Mouse (Mus musculus) CH12.LX (cell line): Measurements from ENCODE around the gene Tsen34. TPM values are rescaled to one million over a fixed set of nuclear protein-coding genes. Genes with fewer than 3 reads are reported as not detected.

Source experiments
- DNase-seq: peaks from one replicate; pipeline ENCODE4 v3.0.0-alpha.2; 2013; ENCODE audit errors: extremely low read depth
- H3K27ac ChIP-seq: 2 replicates; pipeline ENCODE4 v1.5.1; 2012; ENCODE audit warnings: low read depth, mild to moderate bottlenecking, control low read depth, moderate library complexity; ENCODE audit not compliant: insufficient read depth
- H3K27me3 ChIP-seq: replicated peaks from 2 replicates; pipeline ENCODE3; 2012; ENCODE audit warnings: inconsistent platforms
- H3K36me3 ChIP-seq, 2 experiments: replicated peaks in 1 of 2; 2 replicates each; pipeline versions ENCODE3 to v1.6.1; 2012; ENCODE audit warnings: inconsistent platforms in 1 of 2, low read length in 1 of 2, mild to moderate bottlenecking in 1 of 2, mixed read lengths in 1 of 2, moderate library complexity in 1 of 2; ENCODE audit not compliant: control insufficient read depth in 1 of 2, insufficient read depth in 1 of 2
- H3K4me1 ChIP-seq, 2 experiments: 2 replicates each; pipeline ENCODE4 v1.6.1; 2012; ENCODE audit warnings: inconsistent platforms in 1 of 2, moderate library complexity in 1 of 2; ENCODE audit not compliant: insufficient read depth in 2 of 2, control insufficient read depth in 1 of 2
- H3K4me2 ChIP-seq: 2 replicates; pipeline ENCODE4 v1.6.1; 2012; ENCODE audit warnings: low read depth, mild to moderate bottlenecking, control low read depth; ENCODE audit not compliant: poor library complexity, insufficient read depth, severe bottlenecking
- H3K4me3 ChIP-seq, 3 experiments: fragments of 150-350 bp in 1 of 3; sonication (generic) in 1 of 3; replicated peaks in 1 of 3; 2 replicates each; pipeline versions ENCODE3 to v1.5.1; 2011 to 2012; ENCODE audit warnings: low read depth in 2 of 3, low read length in 2 of 3, mild to moderate bottlenecking in 2 of 3, moderate library complexity in 2 of 3, control low read depth in 1 of 3, improper control_type of control experiment in 1 of 3, inconsistent platforms in 1 of 3, mixed read lengths in 1 of 3; ENCODE audit not compliant: poor library complexity in 1 of 3
- H3K79me2 ChIP-seq: replicated peaks from 2 replicates; pipeline ENCODE4 v1.6.1; 2012; ENCODE audit warnings: mild to moderate bottlenecking, moderate library complexity; ENCODE audit not compliant: control insufficient read depth, poor library complexity, insufficient read depth, severe bottlenecking; ENCODE audit errors: extremely low read depth
- H3K9ac ChIP-seq: 2 replicates; pipeline ENCODE4 v1.6.1; 2012; ENCODE audit warnings: low read depth, mild to moderate bottlenecking, control low read depth, moderate library complexity; ENCODE audit not compliant: insufficient read depth
- H3K9me3 ChIP-seq: replicated peaks from 2 replicates; pipeline ENCODE3; 2012; ENCODE audit warnings: low read length, inconsistent platforms, mixed read lengths
- CHD2 ChIP-seq: IDR thresholded peaks from 2 replicates; pipeline ENCODE4 v1.6.1; 2011; ENCODE audit warnings: low read length, improper control_type of control experiment
- E2F4 ChIP-seq: IDR thresholded peaks from 2 replicates; pipeline ENCODE4 v1.6.1; 2011; ENCODE audit warnings: low read depth, low read length, improper control_type of control experiment; ENCODE audit not compliant: insufficient replicate concordance
- ELF1 ChIP-seq: IDR thresholded peaks from 2 replicates; pipeline ENCODE4 v1.6.1; 2014; ENCODE audit warnings: low read depth, mild to moderate bottlenecking, inconsistent platforms, low read length, improper control_type of control experiment
- ETS1 ChIP-seq: conservative IDR thresholded peaks from 2 replicates; pipeline ENCODE4 v1.6.1; 2012; ENCODE audit warnings: low read depth, mild to moderate bottlenecking, inconsistent platforms, low read length, improper control_type of control experiment, moderate library complexity
- GABPA ChIP-seq: IDR thresholded peaks from 2 replicates; pipeline ENCODE4 v1.6.1; 2012; ENCODE audit warnings: low read depth, low read length, improper control_type of control experiment, inconsistent platforms; ENCODE audit not compliant: insufficient replicate concordance
- HCFC1 ChIP-seq: IDR thresholded peaks from 2 replicates; pipeline ENCODE4 v1.6.1; 2012; ENCODE audit warnings: low read depth, mild to moderate bottlenecking, inconsistent platforms, low read length, improper control_type of control experiment
- IRF4 ChIP-seq: IDR thresholded peaks from 2 replicates; pipeline ENCODE4 v1.6.1; 2014; ENCODE audit warnings: low read depth, mild to moderate bottlenecking, inconsistent platforms, low read length, improper control_type of control experiment
- JUN ChIP-seq: IDR thresholded peaks from 2 replicates; pipeline ENCODE4 v1.6.1; 2011; ENCODE audit warnings: low read depth, mild to moderate bottlenecking, low read length, improper control_type of control experiment, moderate library complexity; ENCODE audit not compliant: insufficient read depth
- JUND ChIP-seq: conservative IDR thresholded peaks from 2 replicates; pipeline ENCODE4 v1.6.1; 2011; ENCODE audit warnings: low read depth, low read length, improper control_type of control experiment
- MAFK ChIP-seq: IDR thresholded peaks from 2 replicates; pipeline ENCODE4 v1.6.1; 2011; ENCODE audit warnings: low read length, improper control_type of control experiment; ENCODE audit not compliant: insufficient replicate concordance
- MXI1 ChIP-seq: IDR thresholded peaks from 2 replicates; pipeline ENCODE4 v1.6.1; 2011; ENCODE audit warnings: mild to moderate bottlenecking, low read depth, low read length, improper control_type of control experiment
- NELFE ChIP-seq: IDR thresholded peaks from 2 replicates; pipeline ENCODE4 v1.6.1; 2011; ENCODE audit warnings: low read depth, low read length, improper control_type of control experiment
- NRF1 ChIP-seq: IDR thresholded peaks from 2 replicates; pipeline ENCODE4 v1.6.1; 2014; ENCODE audit warnings: low read depth, mild to moderate bottlenecking, inconsistent platforms, low read length, improper control_type of control experiment, moderate library complexity
- PAX5 ChIP-seq: IDR thresholded peaks from 2 replicates; pipeline ENCODE4 v1.6.1; 2012; ENCODE audit warnings: low read length, inconsistent platforms, mixed read lengths
- POLR2A ChIP-seq: IDR thresholded peaks from 2 replicates; pipeline ENCODE4 v1.6.1; 2011; ENCODE audit warnings: low read depth, mild to moderate bottlenecking, improper control_type of control experiment, low read length
- RAD21 ChIP-seq: IDR thresholded peaks from 2 replicates; pipeline ENCODE4 v1.6.1; 2011; ENCODE audit warnings: low read depth, mild to moderate bottlenecking, low read length, improper control_type of control experiment, moderate library complexity
- SMC3 ChIP-seq: IDR thresholded peaks from 2 replicates; pipeline ENCODE4 v1.6.1; 2011; ENCODE audit warnings: low read depth, low read length, improper control_type of control experiment
- TBP ChIP-seq: conservative IDR thresholded peaks from 2 replicates; pipeline ENCODE4 v1.6.1; 2011; ENCODE audit warnings: low read depth, low read length, improper control_type of control experiment
- TCF12 ChIP-seq: IDR thresholded peaks from 2 replicates; pipeline ENCODE4 v1.6.1; 2014; ENCODE audit warnings: low read depth, mild to moderate bottlenecking, inconsistent platforms, low read length, improper control_type of control experiment
- UBTF ChIP-seq: IDR thresholded peaks from 2 replicates; pipeline ENCODE4 v1.6.1; 2012; ENCODE audit warnings: low read depth, mild to moderate bottlenecking, inconsistent platforms, low read length, improper control_type of control experiment, moderate library complexity
- USF1 ChIP-seq: IDR thresholded peaks from 2 replicates; pipeline ENCODE4 v1.6.1; 2014; ENCODE audit warnings: low read depth, mild to moderate bottlenecking, inconsistent platforms, low read length, improper control_type of control experiment
- USF2 ChIP-seq: conservative IDR thresholded peaks from 2 replicates; pipeline ENCODE4 v1.6.1; 2011; ENCODE audit warnings: low read depth, low read length, improper control_type of control experiment
- ZC3H11A ChIP-seq: IDR thresholded peaks from 2 replicates; pipeline ENCODE4 v1.6.1; 2012; ENCODE audit warnings: low read depth, mild to moderate bottlenecking, inconsistent platforms, low read length, improper control_type of control experiment
- dilution Hi-C: fragments of 300-500 bp; cut with MboI; formaldehyde crosslinking; loops from 2 replicates; pipeline ENCODE4 v1.14.3; 2020; ENCODE audit warnings: low sequenced_read_pairs; ENCODE audit not compliant: extremely low pct_unique_long_range_greater_than_20kb, extremely low pct_ligation_motif_present
- in situ Hi-C: fragments of 300-500 bp; cut with MboI; formaldehyde crosslinking; loops from 3 replicates; pipeline ENCODE4 v1.14.3; 2019; ENCODE audit warnings: low sequenced_read_pairs, low pct_ligation_motif_present, low pct_unique_long_range_greater_than_20kb, mixed read lengths
- polyA plus RNA-seq: library from polyadenylated mRNA; unstranded; fragments of >175 nt; gene quantifications from 2 replicates; pipeline ENCODE4 v1.2.1, GENCODE M21; 2012; ENCODE audit warnings: low read depth; ENCODE audit not compliant: insufficient read length
- total RNA-seq, 2 experiments: library from RNA; depleted of rRNA; stranded (reverse); fragments of 300-350 nt in 1 of 2; fragments of >200 nt in 1 of 2; gene quantifications; 2 replicates each; pipeline ENCODE4 v1.2.3; 2012 to 2014

Gene Tsen34
- total and polyA plus RNA-seq, 3 experiments = 23.1 to 40.2 (median 34.8) TPM

GRCm38 (mm10) chr7:3684698-3685097 is 8.0 kb upstream of the Tsen34 start:
- H3K4me3 ChIP-seq = no peak overlapping the region
- H3K27me3 ChIP-seq = no peaks in the 10 kb centered on the region
- TF ChIP-seq E2F4 (no peak), GABPA (no peak), NELFE (no peak), PAX5 (no peak), MXI1 (no peak), ETS1 (no peak), JUND (no peak), SMC3 (no peak), JUN (no peak), CHD2 (no peak), TBP (no peak), UBTF (no peak), RAD21 (no peak), MAFK (no peak), NRF1 (no peak), HCFC1 (no peak), USF2 (no peak), ZC3H11A (no peak), ELF1 (no peak), TCF12 (no peak)
- H3K79me2 ChIP-seq = no peaks in the 10 kb centered on the region
- H3K36me3 ChIP-seq = peaks cover 27 to 72% of the 10 kb centered on the region in 2 experiments
- no peak overlapping the region for H3K9ac ChIP-seq
- no peak overlapping the region for H3K4me2 ChIP-seq
- in situ Hi-C loops (no loop called here), dilution Hi-C loops (no loop called here)
- H3K27ac ChIP-seq = no peak overlapping the region
- no peaks in the 10 kb centered on the region for H3K9me3 ChIP-seq
- peaks cover 0 to 3% of the 10 kb centered on the region in 2 experiments; a peak in 1 of 4 replicates for H3K4me1 ChIP-seq
- no peak for DNase-seq

GRCm38 (mm10) chr7:3685400-3686187 is 7.1 kb upstream of the Tsen34 start:
- no peaks in the 10 kb centered on the region for H3K9me3 ChIP-seq
- H3K4me2 ChIP-seq = no peak overlapping the region
- in situ Hi-C loops = no loop called here
- H3K9ac ChIP-seq = no peak overlapping the region
- no peak overlapping the region for H3K27ac ChIP-seq
- TF ChIP-seq JUN = no peak
- no peak for TF ChIP-seq POLR2A
- no peak for TF ChIP-seq USF1
- no peak for TF ChIP-seq ETS1
- no peak for TF ChIP-seq IRF4
- no peaks in the 10 kb centered on the region for H3K79me2 ChIP-seq
- H3K4me3 ChIP-seq = no peak overlapping the region
- dilution Hi-C loops = no loop called here
- peaks cover 27 to 77% of the 10 kb centered on the region in 2 experiments for H3K36me3 ChIP-seq
- no peaks in the 10 kb centered on the region for H3K27me3 ChIP-seq
- no peaks in the 10 kb centered on the region for H3K4me1 ChIP-seq
- no peak for DNase-seq
